Mouse (Mus musculus) midbrain, postnatal 0 days (tissue): ENCODE measurements at regions not wholly inside any gene's neighbourhood (a gene's known extent, or its start where the extent isn't known, plus 50 kb on each side); places are given as distances from the start of the nearest gene placed in this dataset.

Experiments
- ATAC-seq: fragments of 200-750 bp; cut with Nextera tagmentation; 2 replicates; pipeline ENCODE4 v1.8.0; 2017; ENCODE audit warnings: moderate number of reproducible peaks, mild to moderate bottlenecking, moderate TSS enrichment, moderate library complexity; ENCODE audit not compliant: low FRiP score
- DNase-seq: peaks from one replicate; pipeline ENCODE4 v3.0.0-alpha.2; 2015; ENCODE audit warnings: low spot score
- H3K27ac ChIP-seq: fragments of 300-500 bp; sonication (generic); 2 replicates; pipeline ENCODE4 v1.5.1; 2014; ENCODE audit warnings: low read depth, mild to moderate bottlenecking, low read length, mixed read lengths
- H3K27me3 ChIP-seq: fragments of 300-500 bp; sonication (generic); 2 replicates; pipeline ENCODE4 v1.6.1; 2014; ENCODE audit warnings: low read length, control low read depth, mixed read lengths; ENCODE audit not compliant: insufficient read depth
- H3K36me3 ChIP-seq: fragments of 300-500 bp; sonication (generic); 2 replicates; pipeline ENCODE4 v1.6.1; 2014; ENCODE audit warnings: low read length, control low read depth, mixed read lengths; ENCODE audit not compliant: insufficient read depth
- H3K4me1 ChIP-seq: fragments of 300-500 bp; sonication (generic); 2 replicates; pipeline ENCODE4 v1.6.1; 2014; ENCODE audit warnings: mild to moderate bottlenecking, control low read depth, antibody characterized with exemption, low read length, mixed read lengths; ENCODE audit not compliant: insufficient read depth
- H3K4me2 ChIP-seq: fragments of 300-500 bp; sonication (generic); 2 replicates; pipeline ENCODE4 v1.6.1; 2014; ENCODE audit warnings: low read depth, mild to moderate bottlenecking, low read length, mixed read lengths; ENCODE audit not compliant: poor library complexity, severe bottlenecking
- H3K4me3 ChIP-seq: fragments of 300-500 bp; sonication (generic); 2 replicates; pipeline ENCODE4 v1.5.1; 2014; ENCODE audit warnings: low read depth, mild to moderate bottlenecking, low read length, moderate library complexity
- H3K9ac ChIP-seq: fragments of 300-500 bp; sonication (generic); replicated peaks from 2 replicates; pipeline ENCODE4 v1.6.1; 2014; ENCODE audit warnings: mild to moderate bottlenecking, low read length, moderate library complexity, mixed read lengths; ENCODE audit not compliant: poor library complexity, severe bottlenecking
- H3K9me3 ChIP-seq: fragments of 300-500 bp; sonication (generic); 2 replicates; pipeline ENCODE4 v1.6.1; 2016; ENCODE audit warnings: low read length, control low read depth
- CTCF ChIP-seq: IDR thresholded peaks from 2 replicates; pipeline ENCODE4 v1.5.1; 2016; ENCODE audit warnings: antibody characterized with exemption, mild to moderate bottlenecking
- WGBS: fragments of 180-500 bp; shearing (Covaris S2); extraction: QIAGEN DNeasy Blood & Tissue Kit; methylation state at CpG from one replicate; pipeline ENCODE4 v1.1.7; 2014; 5-methylcytosine and 5-hydroxymethylcytosine counted together

DNA sequence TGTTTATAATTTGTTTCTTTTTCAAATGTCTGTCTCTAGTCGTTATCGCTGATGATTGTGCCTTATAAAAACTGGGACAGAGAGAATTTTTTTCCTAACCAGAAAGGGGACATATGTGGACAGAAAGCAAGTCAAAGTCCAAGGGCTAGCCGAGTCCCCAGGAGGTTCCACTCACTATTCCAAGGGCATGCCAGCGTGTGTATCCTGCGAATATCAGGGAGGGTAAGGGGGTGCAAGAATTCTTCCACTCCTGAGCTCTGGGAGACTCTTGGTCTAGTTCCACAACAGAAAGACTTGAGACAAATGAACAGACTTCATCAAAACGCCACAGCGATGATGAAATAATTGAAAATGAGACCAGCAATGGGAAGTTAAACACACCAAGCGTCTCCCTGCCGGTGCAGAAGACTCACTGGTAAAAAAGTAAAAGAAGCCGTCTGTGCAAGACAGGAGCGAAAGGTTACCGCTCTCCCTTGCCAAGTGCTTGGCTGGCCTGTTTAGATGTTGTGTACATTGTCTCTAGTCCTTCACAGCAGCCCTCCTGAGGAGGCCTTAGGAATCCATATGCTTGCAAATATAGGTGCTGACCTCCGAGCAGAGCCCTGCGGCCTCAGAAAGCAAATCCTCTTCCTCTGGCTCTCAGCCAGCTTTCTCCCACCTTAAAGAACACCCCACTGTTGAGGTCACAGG lies 69.9 kb upstream of the Rgma start:
- H3K4me2 ChIP-seq: no peak overlapping the region
- no peak for TF ChIP-seq CTCF
- no peak overlapping the region for H3K4me3 ChIP-seq
- DNase-seq: no peak
- WGBS: 20% methylated on average over 14 of the region's 14 CpGs
- no peaks in the 10 kb centered on the region for H3K36me3 ChIP-seq
- H3K4me1 ChIP-seq: peaks cover 9% of the 10 kb centered on the region; the same call in 1 of the 2 replicates
- ATAC-seq: no peak
- H3K27ac ChIP-seq: no peak overlapping the region
- no peaks in the 10 kb centered on the region for H3K27me3 ChIP-seq
- H3K9me3 ChIP-seq: no peaks in the 10 kb centered on the region
- no peak overlapping the region for H3K9ac ChIP-seq

DNA sequence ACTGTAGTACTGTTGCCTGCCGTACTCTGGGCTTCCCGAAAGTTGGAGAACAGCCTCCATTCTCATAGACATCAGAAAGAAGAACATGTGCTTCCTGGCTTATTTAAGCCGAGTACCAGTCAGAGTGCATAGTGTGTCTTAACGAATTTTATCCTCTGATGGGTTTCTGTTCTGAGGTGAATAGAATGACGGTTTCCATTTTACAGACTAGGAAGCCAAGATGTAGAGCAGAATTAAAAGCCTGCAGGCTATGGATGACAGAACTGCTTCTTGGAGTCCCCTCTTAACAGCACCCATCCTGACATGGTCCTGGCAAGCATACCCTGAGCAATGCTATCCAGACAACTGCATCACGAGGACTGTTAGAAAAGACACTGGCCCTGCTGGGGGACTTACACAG lies 69.0 kb upstream of the Rgma start:
- H3K27me3 ChIP-seq: no peaks in the 10 kb centered on the region
- H3K9ac ChIP-seq: no peak overlapping the region
- no peak for TF ChIP-seq CTCF
- peaks cover 9% of the 10 kb centered on the region; the same call in 1 of the 2 replicates for H3K4me1 ChIP-seq
- no peaks in the 10 kb centered on the region for H3K36me3 ChIP-seq
- no peak for ATAC-seq
- no peak overlapping the region for H3K27ac ChIP-seq
- no peak for DNase-seq
- H3K4me3 ChIP-seq: no peak overlapping the region
- H3K4me2 ChIP-seq: no peak overlapping the region
- WGBS: 52% methylated on average over 6 of the region's 6 CpGs
- no peaks in the 10 kb centered on the region for H3K9me3 ChIP-seq

GRCm38 (mm10) chr7:73306728-73307127 lies 68.6 kb upstream of the Rgma start:
- no peaks in the 10 kb centered on the region for H3K36me3 ChIP-seq
- no peak overlapping the region for H3K9ac ChIP-seq
- H3K27ac ChIP-seq: no peak overlapping the region
- H3K9me3 ChIP-seq: no peaks in the 10 kb centered on the region
- DNase-seq (no peak), ATAC-seq (no peak)
- 50% methylated on average over 5 of the region's 5 CpGs for WGBS
- H3K4me1 ChIP-seq: peaks cover 9% of the 10 kb centered on the region; the same call in 1 of the 2 replicates
- H3K27me3 ChIP-seq: no peaks in the 10 kb centered on the region
- no peak overlapping the region for H3K4me3 ChIP-seq
- no peak overlapping the region for H3K4me2 ChIP-seq
- TF ChIP-seq CTCF: no peak

- Histone ChIP-seq H3K9ac (no peak overlapping the region), H3K4me1 (peaks cover 9% of the 10 kb centered on the region; the same call in 1 of the 2 replicates), H3K9me3 (no peaks in the 10 kb centered on the region), H3K27ac (no peak overlapping the region), H3K4me2 (no peak overlapping the region), H3K4me3 (no peak overlapping the region), H3K36me3 (no peaks in the 10 kb centered on the region), H3K27me3 (no peaks in the 10 kb centered on the region)
- WGBS: 38% methylated on average over 13 of the region's 13 CpGs
- ATAC-seq: no peak
- TF ChIP-seq CTCF: no peak
- no peak for DNase-seq
Observed at GRCm38 (mm10) chr7:73307586-73308490, 67.5 kb upstream of the Rgma start.

DNA sequence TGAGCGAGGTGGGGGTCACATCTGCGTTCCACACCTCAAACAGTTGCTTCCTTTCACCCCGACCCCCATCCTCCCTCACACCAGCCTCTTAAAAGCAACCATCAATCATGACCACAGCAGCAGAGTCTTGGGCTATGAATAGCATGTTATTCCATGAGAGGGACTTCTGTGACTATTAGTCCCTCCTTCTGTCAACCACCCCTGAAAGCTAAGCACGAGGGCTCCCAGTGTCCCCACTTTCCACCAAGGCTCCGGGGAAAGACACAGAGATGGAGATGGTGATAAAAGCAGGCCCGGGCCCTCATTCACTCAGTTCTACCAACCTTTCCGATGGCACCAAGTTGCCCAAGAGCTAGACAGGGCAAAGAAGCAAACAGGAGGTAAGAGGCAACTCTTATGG lies 66.3 kb upstream of the Rgma start:
- 87% methylated on average over 7 of the region's 7 CpGs for WGBS
- H3K4me3 ChIP-seq: no peak overlapping the region
- H3K36me3 ChIP-seq: no peaks in the 10 kb centered on the region
- DNase-seq: no peak
- H3K9ac ChIP-seq: no peak overlapping the region
- H3K9me3 ChIP-seq: no peaks in the 10 kb centered on the region
- no peaks in the 10 kb centered on the region for H3K27me3 ChIP-seq
- no peak overlapping the region for H3K4me2 ChIP-seq
- H3K4me1 ChIP-seq: peaks cover 9% of the 10 kb centered on the region; the same call in 1 of the 2 replicates
- H3K27ac ChIP-seq: no peak overlapping the region
- ATAC-seq: no peak
- TF ChIP-seq CTCF: no peak

GRCm38 (mm10) chr7:73310056-73310455 lies 65.3 kb upstream of the Rgma start:
- ATAC-seq (no peak), DNase-seq (no peak)
- H3K9ac ChIP-seq: no peak overlapping the region
- no peak overlapping the region for H3K27ac ChIP-seq
- TF ChIP-seq CTCF: no peak
- H3K36me3 ChIP-seq: no peaks in the 10 kb centered on the region
- H3K4me1 ChIP-seq: peaks cover 9% of the 10 kb centered on the region; the same call in 1 of the 2 replicates
- no peaks in the 10 kb centered on the region for H3K27me3 ChIP-seq
- H3K9me3 ChIP-seq: no peaks in the 10 kb centered on the region
- 97% methylated on average over 10 of the region's 10 CpGs for WGBS
- H3K4me3 ChIP-seq: no peak overlapping the region
- no peak overlapping the region for H3K4me2 ChIP-seq
